Mouse (Mus musculus) heart, adult 2 months (tissue): ENCODE results near the gene Rpl3l.

ENCODE experiments used
- CTCF ChIP-seq: fragments of 200-600 bp; IDR thresholded peaks from 2 replicates; pipeline ENCODE4 v1.8.1; 2022; ENCODE audit warnings: antibody characterized with exemption, mild to moderate bottlenecking, moderate library complexity
- EP300 ChIP-seq: fragments of 200-500 bp; IDR thresholded peaks from 2 replicates; pipeline ENCODE4 v1.6.1; 2011; ENCODE audit warnings: low read depth, low read length, control low read depth; ENCODE audit not compliant: insufficient read depth

DNA sequence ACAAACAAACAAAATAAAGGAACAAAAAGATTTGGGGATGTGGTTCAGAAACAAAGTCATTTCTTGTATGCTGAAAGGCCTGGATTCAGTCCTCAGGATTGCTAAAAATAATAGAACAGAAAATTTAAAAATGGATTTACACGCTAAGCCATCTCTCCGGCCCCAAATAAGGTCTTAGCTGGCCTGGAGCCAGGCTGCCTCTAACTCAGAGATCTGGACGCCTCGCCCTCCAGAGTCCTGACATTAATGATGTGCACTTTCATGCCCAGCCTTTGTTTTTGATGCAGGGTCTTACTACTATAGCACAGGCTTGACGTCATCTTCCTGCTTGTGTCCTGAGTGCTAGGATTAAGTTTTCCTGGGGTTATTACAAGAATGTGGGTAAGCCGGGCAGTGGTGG lies 1.4 kb downstream of the Rpl3l start:
- TF ChIP-seq EP300 = no peak
- no peak for TF ChIP-seq CTCF
